Mouse (Mus musculus) inflammation-experienced regulatory T-cells (primary cell): ENCODE data around the gene Plaur. TPM values are rescaled to one million over a fixed set of nuclear protein-coding genes. Genes with fewer than 3 reads are reported as not detected.

Source experiments
- polyA plus RNA-seq, 2 experiments: library from polyadenylated mRNA; unstranded; fragments of 100-300 nt; shearing (Covaris generic); gene quantifications; one replicate each; pipeline ENCODE4 v1.2.1; 2017

The Plaur gene
- 1 to 10 TPM in 1 of 2 experiments, under 1 TPM in 1; 0.65 to 3.3 TPM for polyA plus RNA-seq

GRCm38 (mm10) chr7:24462388-24463319 lies at the start of gene Plaur:
TSS of gene Plaur (plus strand) at chr7:24462484.

DNA sequence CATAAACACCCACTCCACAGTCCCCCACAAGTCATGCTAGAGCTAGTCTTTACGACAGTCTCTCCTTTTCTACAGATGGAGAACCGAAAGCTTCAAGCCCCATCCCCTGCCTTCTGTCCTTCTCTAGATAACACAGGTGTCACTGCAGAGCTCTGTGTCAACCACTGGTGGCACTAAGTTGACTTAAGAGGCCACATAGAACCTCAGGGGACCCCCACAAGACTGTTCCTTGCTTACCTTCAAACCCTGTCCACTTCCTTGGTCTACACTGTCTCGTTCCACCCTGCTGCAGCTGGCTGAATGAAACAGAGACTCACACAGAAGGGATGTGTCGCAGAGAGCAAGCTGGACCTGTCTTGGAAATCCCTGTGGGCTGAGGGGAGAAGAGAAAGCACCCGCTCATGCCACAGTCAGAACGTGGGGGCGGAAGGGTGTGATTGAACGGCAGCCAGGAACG lies 10.4 kb upstream of the Plaur start, which contains the start of gene Irgc1:
Gene Irgc1, minus strand, starts transcription at position 443 of the 457 bp plus-strand sequence.

DNA sequence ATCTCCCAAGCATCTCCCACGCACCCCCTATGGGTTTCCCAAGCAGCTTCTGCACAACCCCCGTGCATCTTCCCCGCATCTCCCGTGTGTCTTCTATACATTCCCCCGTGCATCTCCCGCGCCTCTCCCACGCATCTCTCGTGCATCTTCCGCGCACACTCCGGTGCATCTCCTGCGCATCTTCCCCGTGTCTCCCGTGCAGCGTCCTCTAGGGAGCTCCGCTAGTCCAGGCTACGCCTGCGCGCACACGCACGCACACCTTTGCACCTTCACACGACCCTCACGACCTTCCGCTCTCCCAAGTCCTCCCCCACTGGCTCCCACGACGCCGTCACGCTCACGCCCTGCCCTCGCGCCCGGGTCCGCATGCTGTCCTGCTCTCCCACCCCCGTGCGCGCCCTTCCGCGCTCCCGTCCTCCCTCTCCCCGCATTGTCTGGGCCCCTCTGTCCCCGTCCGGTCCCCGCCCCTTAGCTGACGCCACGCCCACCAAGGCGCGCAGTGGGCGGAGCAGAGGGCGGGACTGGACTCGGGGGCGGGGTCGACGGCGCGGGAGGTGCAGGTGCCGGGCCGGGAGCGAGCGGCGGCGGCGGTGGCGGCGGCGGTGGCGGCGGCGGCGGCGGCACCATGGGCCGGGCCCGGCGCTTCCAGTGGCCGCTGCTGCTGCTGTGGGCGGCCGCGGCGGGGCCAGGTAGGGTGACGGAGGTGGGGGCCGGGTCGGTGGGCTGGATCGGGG lies 19.4 kb downstream of the Plaur start, which contains the start of gene Cadm4:
Gene Cadm4, plus strand, starts transcription at position 550 of the 734 bp plus-strand sequence.

DNA sequence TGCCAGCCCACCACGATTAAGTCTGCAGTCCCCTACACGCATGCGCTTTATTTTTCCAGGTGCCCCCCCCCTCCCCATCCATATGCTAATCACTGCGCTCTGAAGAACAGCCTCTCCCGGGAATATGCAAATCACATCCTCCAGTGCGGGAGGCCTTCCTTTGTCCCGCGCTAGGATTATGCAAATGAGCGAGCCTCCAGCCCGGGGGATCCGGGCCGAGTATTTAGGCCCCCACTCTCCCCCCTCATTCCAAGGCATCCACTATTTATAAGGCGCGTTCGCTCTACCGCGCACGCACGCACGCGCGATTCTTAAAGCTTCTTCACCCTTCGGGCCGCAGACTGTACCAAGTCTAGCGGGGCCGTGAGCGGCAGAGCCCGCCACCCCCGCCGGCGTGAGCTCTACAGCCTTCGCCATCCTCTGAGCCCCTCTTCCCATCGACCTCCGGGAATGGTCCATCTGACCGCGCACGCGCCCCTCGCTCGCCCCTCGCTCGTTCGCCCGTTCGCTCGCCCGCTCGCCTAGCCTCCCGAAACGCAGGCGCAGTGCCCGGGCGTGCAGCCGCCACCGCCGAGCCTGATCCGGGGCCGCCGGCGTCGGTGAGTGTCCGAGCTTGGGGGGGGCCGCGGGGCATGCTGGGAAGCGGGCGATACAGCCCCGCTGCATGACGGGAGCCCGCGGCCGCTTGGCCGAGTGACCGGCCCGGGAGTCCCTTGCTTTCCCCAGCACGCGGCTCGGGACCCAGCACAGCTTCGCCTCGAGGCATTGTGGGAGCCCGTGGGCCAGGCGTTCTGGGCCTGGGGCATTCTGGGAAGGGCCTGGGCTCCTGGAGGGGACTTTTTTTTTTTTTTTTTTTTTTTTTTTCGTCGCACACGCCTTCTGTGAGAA lies 44.8 kb downstream of the Plaur start, which contains the start of gene Zfp428:
Gene Zfp428, plus strand, starts transcription at position 169 of the 888 bp plus-strand sequence.

DNA sequence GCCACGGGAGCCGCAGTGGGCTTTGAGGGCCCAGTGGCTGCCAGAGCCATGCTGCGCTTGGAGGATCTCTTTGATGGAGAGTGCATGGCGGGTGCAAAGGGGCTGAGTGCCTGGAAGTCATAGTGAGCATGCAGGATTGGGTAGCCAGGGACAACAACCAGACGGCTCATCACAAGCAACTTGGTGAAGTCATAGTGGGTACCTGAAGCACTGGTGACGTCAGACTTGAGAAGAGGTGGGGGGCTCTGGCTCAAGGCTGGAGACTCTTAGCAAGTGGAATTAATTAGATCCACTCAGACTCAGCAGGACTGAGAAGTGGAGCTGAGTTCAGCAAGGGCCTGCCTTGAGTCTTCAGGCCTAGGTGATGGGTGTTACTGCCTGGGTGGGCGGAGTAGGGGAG lies 50.1 kb downstream of the Plaur start, which contains the start of gene AC161166.1:
Gene AC161166.1, minus strand, starts transcription at position 101 of the 400 bp plus-strand sequence.

Other genes with a start within 250 kb of the Plaur start
- gene Zfp109, start 224.9 kb upstream of the Plaur start, polyA plus RNA-seq, result 1 to 10 TPM; 5.5 to 5.8 TPM
- gene Zfp108, start 207.7 kb upstream of the Plaur start, polyA plus RNA-seq, result under 1 TPM; 0.43 to 0.93 TPM
- gene Zfp93, start 192.1 kb upstream of the Plaur start, polyA plus RNA-seq, result 1 to 10 TPM; 2.7 to 4.1 TPM
- 10 to 100 TPM; 20.2 to 27.5 TPM for gene Zfp61, start 161.3 kb upstream of the Plaur start, polyA plus RNA-seq
- gene Zfp94, start 145.8 kb upstream of the Plaur start, polyA plus RNA-seq, result 10 to 100 TPM; 17.0 to 17.9 TPM
- gene Tescl, start 128.5 kb upstream of the Plaur start, polyA plus RNA-seq, result not detected
- gene Lypd5, start 113.3 kb upstream of the Plaur start, polyA plus RNA-seq, result 1 to 10 TPM in 1 of 2 experiments, under 1 TPM in 1; 0.11 to 2.3 TPM
- 100 to 1,000 TPM; 350 to 423 TPM for gene Kcnn4, start 92.2 kb upstream of the Plaur start, polyA plus RNA-seq
- gene Smg9, start 62.9 kb upstream of the Plaur start, polyA plus RNA-seq, result 10 to 100 TPM; 51.5 to 80.1 TPM
- gene Irgc1, start 10.2 kb upstream of the Plaur start, polyA plus RNA-seq, result under 1 TPM in 1 of 2 experiments, not detected in 1; 0.45 TPM
- gene Cadm4, start 19.5 kb downstream of the Plaur start, polyA plus RNA-seq, result under 1 TPM; 0.42 to 0.82 TPM
- 1 to 10 TPM; 1.0 to 1.5 TPM for gene Zfp428, start 44.5 kb downstream of the Plaur start, polyA plus RNA-seq
- 1 to 10 TPM in 1 of 2 experiments, not detected in 1; 1.1 TPM for gene AC161166.1, start 50.0 kb downstream of the Plaur start, polyA plus RNA-seq
- gene Irgq, start 68.2 kb downstream of the Plaur start, polyA plus RNA-seq, result 1 to 10 TPM; 3.9 to 6.5 TPM
- gene Pinlyp, start 83.6 kb downstream of the Plaur start, polyA plus RNA-seq, result not detected
- 10 to 100 TPM; 60.5 to 60.6 TPM for gene Xrcc1, start 83.8 kb downstream of the Plaur start, polyA plus RNA-seq
- 10 to 100 TPM; 19.5 to 23.6 TPM for gene Ethe1, start 125.1 kb downstream of the Plaur start, polyA plus RNA-seq
- under 1 TPM; 0.27 to 0.58 TPM for gene Zfp575, start 125.2 kb downstream of the Plaur start, polyA plus RNA-seq
- 1 to 10 TPM in 1 of 2 experiments, under 1 TPM in 1; 0.71 to 1.9 TPM for gene Phldb3, start 148.3 kb downstream of the Plaur start, polyA plus RNA-seq
- gene Lypd3, start 174.1 kb downstream of the Plaur start, polyA plus RNA-seq, result 1 to 10 TPM in 1 of 2 experiments, under 1 TPM in 1; 0.19 to 1.1 TPM
- gene Tex101, start 214.2 kb downstream of the Plaur start, polyA plus RNA-seq, result under 1 TPM in 1 of 2 experiments, not detected in 1; 0.36 TPM
- under 1 TPM; 0.13 to 0.31 TPM for gene BC049730, start 246.8 kb downstream of the Plaur start, polyA plus RNA-seq